Mouse (Mus musculus): ENCODE data around the gene Foxp4. TPM values are rescaled to one million over a fixed set of nuclear protein-coding genes. Genes with fewer than 3 reads are reported as not detected.
A peak's percentile ranks its signal among the peaks of the same experiment; 100 is the strongest.

Gene Foxp4
- polyA plus RNA-seq, 1 experiment from 2014 or later, result 35.8 TPM

DNA sequence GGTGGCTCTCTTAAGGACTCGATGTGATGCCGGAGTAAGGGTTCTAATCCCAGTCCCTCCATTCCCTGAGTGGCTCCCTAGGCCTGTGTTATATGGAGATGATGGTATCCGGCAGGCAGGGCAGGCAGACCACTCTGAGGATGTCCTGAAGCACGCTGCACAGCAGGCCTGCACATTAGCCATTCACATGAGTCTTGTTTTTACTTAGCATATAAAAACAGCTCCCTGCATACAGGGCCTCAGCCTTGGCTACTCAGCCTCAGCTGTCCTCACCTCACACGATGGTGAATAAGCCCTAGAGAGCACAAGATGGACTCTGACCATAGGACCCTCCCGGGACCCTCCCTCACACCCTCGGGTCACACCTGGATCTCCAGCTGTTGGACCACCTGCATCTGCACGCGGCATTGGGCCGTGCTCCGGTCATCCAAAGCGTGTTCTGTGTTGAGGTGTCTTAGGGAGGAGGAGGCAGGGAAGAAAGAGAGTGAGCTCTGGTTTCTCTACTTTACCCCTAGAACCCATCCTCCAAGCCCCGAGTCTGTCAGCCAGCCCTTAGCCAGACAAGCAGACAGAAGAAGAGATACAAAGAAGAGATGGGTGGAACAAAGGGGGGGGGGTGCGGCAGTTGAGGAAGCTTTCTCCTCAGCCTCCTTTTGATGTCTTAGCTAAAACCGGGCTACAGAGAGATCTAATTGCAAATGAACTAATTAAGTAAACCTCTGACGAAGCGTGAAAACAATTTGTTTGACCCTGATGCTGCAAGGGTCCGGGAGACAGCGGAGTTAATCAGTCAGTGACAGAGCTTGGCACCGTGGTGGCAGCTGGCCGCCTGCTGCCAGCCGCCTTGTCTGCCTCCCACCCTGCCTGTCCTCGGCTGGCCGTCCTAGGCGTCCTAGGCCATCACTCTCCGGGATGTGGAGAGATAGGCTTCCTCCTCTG is 47.4 kb downstream of the Foxp4 start:
- Histone ChIP-seq H3K27me3 (ENCODE audit: control insufficient read depth, insufficient read depth, low read depth, low read length) (no peaks in the 10 kb centered on the region), H3K36me3 (ENCODE audit: control insufficient read depth, insufficient read depth, low read length) (peaks cover 7% of the 10 kb centered on the region; the same call in 1 of the 2 replicates), H3K9ac (ENCODE audit: low read depth, low read length) (peak overlapping the region; percentile 68), H3K4me2 (ENCODE audit: low read length) (peak overlapping the region; percentile 82), H3K4me3 (ENCODE audit: low read depth, low read length) (peak overlapping the region; percentile 55), H3K4me1 (ENCODE audit: control insufficient read depth, insufficient read depth, low read length) (peaks cover 56% of the 10 kb centered on the region), H3K9me3 (replicated peaks; ENCODE audit: control insufficient read depth, low read length, poor library complexity, severe bottlenecking) (no peaks in the 10 kb centered on the region), H3K27ac (ENCODE audit: low read length) (peak overlapping the region; percentile 88)
- ATAC-seq, result peak; percentile 6; the same call in 1 of the 2 replicates
- WGBS, result 13% methylated on average over 26 of the region's 26 CpGs

DNA sequence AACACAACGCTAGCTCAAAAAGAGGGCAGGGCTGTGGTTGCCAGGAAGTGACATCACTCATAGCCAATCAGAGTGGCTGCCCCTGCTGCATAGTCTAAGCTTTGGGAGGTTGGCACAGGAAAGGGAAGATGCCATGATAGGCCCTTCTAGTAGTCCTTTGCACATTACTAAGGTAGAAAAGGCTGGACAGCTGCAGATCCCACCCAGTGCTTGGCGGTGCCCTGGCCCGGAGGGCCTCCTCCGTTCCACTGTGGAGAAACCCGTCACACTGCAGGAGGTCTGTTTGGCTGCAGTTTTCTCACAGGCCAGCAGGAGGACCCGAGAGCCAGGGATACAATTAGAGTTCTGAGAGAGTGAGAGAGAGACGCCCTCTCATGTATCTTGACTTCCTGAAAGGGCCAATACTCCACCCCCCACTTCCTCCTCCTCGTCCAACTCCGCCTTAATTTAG is 51.1 kb downstream of the Foxp4 start:
- Histone ChIP-seq H3K4me2 (ENCODE audit: low read length) (peak overlapping the region; percentile 40), H3K4me3 (ENCODE audit: low read depth, low read length) (no peak overlapping the region), H3K27me3 (ENCODE audit: control insufficient read depth, insufficient read depth, low read depth, low read length) (no peaks in the 10 kb centered on the region), H3K4me1 (ENCODE audit: control insufficient read depth, insufficient read depth, low read length) (peaks cover 43% of the 10 kb centered on the region), H3K9ac (ENCODE audit: low read depth, low read length) (no peak overlapping the region; the same call in 1 of the 2 replicates), H3K9me3 (replicated peaks; ENCODE audit: control insufficient read depth, low read length, poor library complexity, severe bottlenecking) (no peaks in the 10 kb centered on the region), H3K27ac (ENCODE audit: low read length) (peak overlapping the region; percentile 76), H3K36me3 (ENCODE audit: control insufficient read depth, insufficient read depth, low read length) (peaks cover 26% of the 10 kb centered on the region)
- WGBS, result 14% methylated on average over 9 of the region's 9 CpGs
- ATAC-seq, result peak; percentile 16

DNA sequence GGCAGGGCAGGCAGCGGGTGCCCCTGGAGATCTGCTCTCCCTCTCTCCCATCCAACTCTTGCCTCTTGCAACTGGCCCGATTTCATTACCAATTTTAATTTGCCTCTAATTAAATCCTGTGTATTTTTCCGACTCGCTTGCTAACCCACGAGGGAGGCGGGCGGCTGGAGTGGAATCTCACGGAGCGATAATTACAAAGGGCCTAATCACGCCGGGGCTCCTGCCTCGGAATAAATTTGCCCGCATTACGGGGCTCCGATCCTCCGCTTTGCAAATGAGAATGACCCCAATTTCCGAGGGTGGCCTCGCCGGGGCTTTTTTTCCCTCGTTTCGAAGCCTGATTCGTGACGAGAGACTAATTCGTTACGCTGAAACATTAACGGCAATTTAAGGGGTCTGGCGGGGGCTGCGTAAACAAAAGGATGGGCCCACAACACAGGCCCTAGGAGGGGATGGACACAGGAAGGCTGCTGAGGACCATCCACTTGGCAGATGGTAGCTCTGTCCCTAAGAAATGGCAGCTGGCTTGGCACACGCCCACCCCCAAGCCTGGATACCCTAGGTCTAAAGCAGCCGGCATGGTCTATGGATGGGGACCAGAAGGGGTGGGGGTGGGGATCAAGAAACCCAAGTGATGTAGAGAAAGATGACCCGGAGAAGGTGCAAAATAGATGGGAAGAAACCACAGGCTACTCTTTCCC is 52.0 kb downstream of the Foxp4 start:
- Histone ChIP-seq H3K27me3 (ENCODE audit: control insufficient read depth, insufficient read depth, low read depth, low read length) (no peaks in the 10 kb centered on the region), H3K9ac (ENCODE audit: low read depth, low read length) (peak overlapping the region; percentile 33), H3K4me1 (ENCODE audit: control insufficient read depth, insufficient read depth, low read length) (peaks cover 36% of the 10 kb centered on the region), H3K4me3 (ENCODE audit: low read depth, low read length) (no peak overlapping the region), H3K27ac (ENCODE audit: low read length) (peak overlapping the region; percentile 76), H3K36me3 (ENCODE audit: control insufficient read depth, insufficient read depth, low read length) (peaks cover 27% of the 10 kb centered on the region), H3K9me3 (replicated peaks; ENCODE audit: control insufficient read depth, low read length, poor library complexity, severe bottlenecking) (no peaks in the 10 kb centered on the region), H3K4me2 (ENCODE audit: low read length) (peak overlapping the region; percentile 5; the same call in 1 of the 2 replicates)
- 27% methylated on average over 31 of the region's 31 CpGs for WGBS
- peak; percentile 25; the same call in 1 of the 2 replicates for ATAC-seq

DNA sequence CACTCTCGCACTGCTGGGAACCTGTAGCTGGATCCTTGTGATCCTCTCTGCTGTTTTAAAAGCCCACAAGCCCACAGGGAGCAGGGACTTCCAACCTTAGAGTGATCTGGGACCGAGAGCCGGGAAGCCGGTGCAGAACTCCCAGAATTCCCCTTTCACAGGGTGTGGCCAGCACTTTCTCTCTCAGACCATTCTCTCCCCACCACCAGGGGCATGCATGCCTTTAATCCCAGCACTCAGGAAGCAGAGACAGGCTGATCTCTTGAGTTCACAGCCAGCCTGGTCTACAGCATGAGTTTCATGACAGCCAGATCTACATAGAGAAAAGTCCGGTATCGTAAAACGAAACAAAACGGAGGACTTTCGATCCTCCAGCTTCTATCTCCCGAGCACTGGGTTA is 54.6 kb downstream of the Foxp4 start:
- no peak overlapping the region for H3K27ac ChIP-seq (ENCODE audit: low read length)
- H3K36me3 ChIP-seq (ENCODE audit: control insufficient read depth, insufficient read depth, low read length), result peaks cover 24% of the 10 kb centered on the region
- H3K27me3 ChIP-seq (ENCODE audit: control insufficient read depth, insufficient read depth, low read depth, low read length), result no peaks in the 10 kb centered on the region
- H3K4me2 ChIP-seq (ENCODE audit: low read length), result no peak overlapping the region
- H3K9me3 ChIP-seq (replicated peaks; ENCODE audit: control insufficient read depth, low read length, poor library complexity, severe bottlenecking), result no peaks in the 10 kb centered on the region
- H3K4me1 ChIP-seq (ENCODE audit: control insufficient read depth, insufficient read depth, low read length), result peaks cover 25% of the 10 kb centered on the region
- no peak for ATAC-seq
- 93% methylated on average over 10 of the region's 10 CpGs for WGBS
- H3K4me3 ChIP-seq (ENCODE audit: low read depth, low read length), result no peak overlapping the region
- no peak overlapping the region for H3K9ac ChIP-seq (ENCODE audit: low read depth, low read length)

DNA sequence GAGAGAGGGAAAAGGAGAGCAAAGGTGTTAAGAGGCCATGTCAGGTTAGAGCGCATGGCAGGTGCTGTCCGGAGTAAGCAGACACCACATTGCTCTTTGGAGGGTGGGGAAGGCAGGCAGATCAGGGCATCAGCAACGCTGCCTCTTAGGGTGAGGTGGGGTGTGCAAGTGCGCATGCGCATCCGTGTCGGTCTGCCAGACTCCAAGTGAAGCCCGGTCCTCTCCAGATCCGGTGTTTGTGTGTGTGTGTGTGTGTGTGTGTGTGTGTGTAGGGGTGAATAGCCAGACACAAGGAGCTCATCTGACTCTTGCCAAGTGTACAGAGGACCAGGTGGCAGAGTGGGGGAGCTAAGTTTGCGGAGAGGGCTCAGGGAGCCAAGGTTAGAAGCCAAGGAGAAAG is 58.4 kb downstream of the Foxp4 start:
- Histone ChIP-seq H3K36me3 (ENCODE audit: control insufficient read depth, insufficient read depth, low read length) (peaks cover 16% of the 10 kb centered on the region), H3K4me3 (ENCODE audit: low read depth, low read length) (no peak overlapping the region), H3K27ac (ENCODE audit: low read length) (no peak overlapping the region), H3K27me3 (ENCODE audit: control insufficient read depth, insufficient read depth, low read depth, low read length) (no peaks in the 10 kb centered on the region), H3K4me1 (ENCODE audit: control insufficient read depth, insufficient read depth, low read length) (no peaks in the 10 kb centered on the region), H3K4me2 (ENCODE audit: low read length) (no peak overlapping the region), H3K9me3 (replicated peaks; ENCODE audit: control insufficient read depth, low read length, poor library complexity, severe bottlenecking) (no peaks in the 10 kb centered on the region), H3K9ac (ENCODE audit: low read depth, low read length) (0 out of 2 replicates have a peak overlapping the region, but pooled peaks have one; percentile 30)
- 73% methylated on average over 10 of the region's 10 CpGs for WGBS
- ATAC-seq, result no peak

DNA sequence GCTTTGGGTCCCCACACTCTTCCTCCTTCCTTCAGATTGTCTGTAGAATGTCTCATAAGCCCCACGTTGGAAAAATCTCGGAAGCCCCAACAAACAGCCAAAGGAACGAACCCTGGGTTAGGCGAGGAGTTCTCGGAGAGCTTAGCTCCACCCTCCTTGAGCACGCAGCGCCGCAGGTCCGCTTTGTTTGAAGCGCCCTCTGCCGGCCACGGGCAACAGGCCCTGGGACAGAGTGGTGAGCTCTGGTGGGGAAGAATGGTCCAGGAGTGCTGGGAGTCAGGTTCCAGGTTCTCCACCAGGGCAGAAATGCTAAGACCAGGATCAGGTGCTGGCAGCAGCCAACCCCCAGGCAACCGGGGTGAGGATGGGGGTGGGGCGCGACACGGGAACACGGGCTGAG is 59.9 kb downstream of the Foxp4 start:
- 0 out of 2 replicates have a peak overlapping the region, but pooled peaks have one; percentile 36 for H3K9ac ChIP-seq (ENCODE audit: low read depth, low read length)
- 0 out of 2 replicates have a peak overlapping the region, but pooled peaks have one; percentile 3 for H3K4me3 ChIP-seq (ENCODE audit: low read depth, low read length)
- 4% methylated on average over 17 of the region's 17 CpGs for WGBS
- H3K27me3 ChIP-seq (ENCODE audit: control insufficient read depth, insufficient read depth, low read depth, low read length), result no peaks in the 10 kb centered on the region
- H3K9me3 ChIP-seq (replicated peaks; ENCODE audit: control insufficient read depth, low read length, poor library complexity, severe bottlenecking), result no peaks in the 10 kb centered on the region
- peak; percentile 63 for ATAC-seq
- peak overlapping the region; percentile 45 for H3K4me2 ChIP-seq (ENCODE audit: low read length)
- H3K4me1 ChIP-seq (ENCODE audit: control insufficient read depth, insufficient read depth, low read length), result no peaks in the 10 kb centered on the region
- H3K27ac ChIP-seq (ENCODE audit: low read length), result peak overlapping the region; percentile 28; the same call in 1 of the 2 replicates
- H3K36me3 ChIP-seq (ENCODE audit: control insufficient read depth, insufficient read depth, low read length), result peaks cover 8% of the 10 kb centered on the region

DNA sequence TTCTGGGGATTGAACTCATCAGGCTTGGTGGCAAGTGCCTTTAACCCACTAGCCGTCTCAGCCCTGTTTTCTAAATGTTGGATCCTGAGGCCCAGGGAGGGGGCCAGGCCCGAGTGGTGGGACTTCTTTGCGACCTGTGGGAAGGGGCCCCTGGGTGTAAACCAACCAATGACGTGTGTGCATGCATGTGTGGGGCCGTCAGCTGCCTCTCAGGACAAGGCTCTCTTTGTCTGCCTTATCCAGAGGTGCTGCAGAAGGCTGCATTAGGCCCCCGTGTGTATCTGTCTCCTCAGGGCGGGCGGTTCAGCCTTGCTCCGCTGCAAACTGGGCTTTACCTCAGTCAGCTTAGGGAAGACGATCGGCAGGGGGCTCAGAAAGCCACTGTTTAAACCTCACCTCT is 61.0 kb downstream of the Foxp4 start:
- H3K36me3 ChIP-seq (ENCODE audit: control insufficient read depth, insufficient read depth, low read length), result peaks cover 2% of the 10 kb centered on the region; the same call in 1 of the 2 replicates
- 17% methylated on average over 11 of the region's 11 CpGs for WGBS
- no peak overlapping the region for H3K4me3 ChIP-seq (ENCODE audit: low read depth, low read length)
- no peaks in the 10 kb centered on the region for H3K27me3 ChIP-seq (ENCODE audit: control insufficient read depth, insufficient read depth, low read depth, low read length)
- ATAC-seq, result no peak
- no peaks in the 10 kb centered on the region for H3K9me3 ChIP-seq (replicated peaks; ENCODE audit: control insufficient read depth, low read length, poor library complexity, severe bottlenecking)
- no peaks in the 10 kb centered on the region for H3K4me1 ChIP-seq (ENCODE audit: control insufficient read depth, insufficient read depth, low read length)
- H3K9ac ChIP-seq (ENCODE audit: low read depth, low read length), result no peak overlapping the region
- no peak overlapping the region for H3K4me2 ChIP-seq (ENCODE audit: low read length)
- no peak overlapping the region for H3K27ac ChIP-seq (ENCODE audit: low read length)

DNA sequence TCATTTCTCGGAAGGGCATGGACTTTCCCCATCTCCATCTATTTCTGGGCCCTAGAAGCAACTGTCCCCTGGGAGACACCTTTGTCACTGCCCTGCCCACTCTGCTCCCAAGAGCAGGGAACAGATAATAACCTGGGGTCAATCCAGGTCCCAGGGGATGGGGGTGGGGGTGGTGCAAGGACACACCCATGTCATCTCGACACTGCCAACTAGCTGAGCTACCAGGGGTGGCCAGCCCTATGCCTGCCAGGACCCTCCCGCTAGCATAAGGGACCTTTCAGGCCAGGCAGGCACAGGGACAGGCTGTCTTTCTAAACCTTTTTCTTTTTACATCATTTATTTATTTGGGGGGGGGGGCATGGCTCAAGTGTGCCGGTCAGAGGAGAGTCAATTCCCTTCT is 61.4 kb downstream of the Foxp4 start:
- Histone ChIP-seq H3K9me3 (replicated peaks; ENCODE audit: control insufficient read depth, low read length, poor library complexity, severe bottlenecking) (no peaks in the 10 kb centered on the region), H3K27me3 (ENCODE audit: control insufficient read depth, insufficient read depth, low read depth, low read length) (no peaks in the 10 kb centered on the region), H3K4me2 (ENCODE audit: low read length) (no peak overlapping the region), H3K4me3 (ENCODE audit: low read depth, low read length) (no peak overlapping the region), H3K9ac (ENCODE audit: low read depth, low read length) (no peak overlapping the region), H3K4me1 (ENCODE audit: control insufficient read depth, insufficient read depth, low read length) (no peaks in the 10 kb centered on the region), H3K36me3 (ENCODE audit: control insufficient read depth, insufficient read depth, low read length) (no peaks in the 10 kb centered on the region), H3K27ac (ENCODE audit: low read length) (no peak overlapping the region)
- no peak for ATAC-seq
- WGBS, result 58% methylated on average over 4 of the region's 4 CpGs
